Mouse (Mus musculus) C2C12 (cell line): ENCODE measurements around the gene Palmd.

Experiments used
- CEBPB ChIP-seq: IDR thresholded peaks from one replicate; pipeline ENCODE4 v1.6.1; 2011; ENCODE audit warnings: low read depth, mild to moderate bottlenecking, control low read depth, moderate library complexity
- CTCF ChIP-seq: IDR thresholded peaks from one replicate; pipeline ENCODE4 v1.5.1; 2011; ENCODE audit not compliant: control insufficient read depth, insufficient read depth, insufficient read length
- MYOD1 ChIP-seq: IDR thresholded peaks from one replicate; pipeline ENCODE4 v1.6.1; 2011; ENCODE audit warnings: low read depth; ENCODE audit not compliant: control insufficient read depth, insufficient read length
- USF1 ChIP-seq: IDR thresholded peaks from one replicate; pipeline ENCODE4 v1.6.1; 2011; ENCODE audit warnings: low read depth, mild to moderate bottlenecking, control low read depth, moderate library complexity

- TF ChIP-seq CEBPB (no peak), CTCF (no peak), MYOD1 (no peak), USF1 (no peak)
Measured at GRCm38 (mm10) chr3:116960414-116960813, 8.4 kb downstream of the Palmd start.
